In genomic region chr14:121279106-121279505, GRCm38 (mm10) we compare ENCODE assay signal across 8 mouse cellular contexts.
DNase-seq lines count a peak whose midpoint lies in the region; ATAC-seq and TF ChIP-seq lines count a peak whose summit lies in the region.

No protein-coding gene starts in this region.

- no peaks in the 10 kb centered on the region for H3K4me1 ChIP-seq in ES-Bruce4 (ENCODE audit: control insufficient read depth, insufficient read depth, low read length)
- H3K4me1 ChIP-seq in forebrain, embryonic 12.5 days: no peaks in the 10 kb centered on the region
- no peaks in the 10 kb centered on the region for H3K4me1 ChIP-seq in liver, embryonic 16.5 days (ENCODE audit: control insufficient read depth, low read depth, low read length)
- no peaks in the 10 kb centered on the region for H3K4me1 ChIP-seq in neural tube, embryonic 13.5 days (replicated peaks)
- no peaks in the 10 kb centered on the region for H3K4me1 ChIP-seq in testis, adult 2 months (ENCODE audit: control insufficient read depth, insufficient read depth, low read length)

- ATAC-seq in forebrain, embryonic 12.5 days (ENCODE audit: low FRiP score): peak; percentile 63
- peak; percentile 50 for ATAC-seq in liver, embryonic 16.5 days (ENCODE audit: low read depth)
- peak; percentile 66 for ATAC-seq in neural tube, embryonic 13.5 days (ENCODE audit: low read depth)

- DNase-seq in c-Kit-positive CD71-positive TER-119-positive erythroid progenitor cells, embryonic 14.5 days (ENCODE audit: low spot score): peak; percentile 71
- peak; percentile 86 to 94 for DNase-seq in heart, postnatal 10 days
- DNase-seq in kidney, postnatal 36 days: peak; percentile 79 to 92

- no peak overlapping the region for H3K27ac ChIP-seq in ES-Bruce4 (ENCODE audit: insufficient read depth, low read length)
- no peak overlapping the region for H3K27ac ChIP-seq in forebrain, embryonic 12.5 days
- no peak overlapping the region for H3K27ac ChIP-seq in liver, embryonic 16.5 days (ENCODE audit: low read length)
- no peak overlapping the region for H3K27ac ChIP-seq in neural tube, embryonic 13.5 days (replicated peaks)
- H3K27ac ChIP-seq in testis, adult 2 months (ENCODE audit: control insufficient read depth, insufficient read depth, low read depth, low read length): no peak overlapping the region

- no peaks in the 10 kb centered on the region for H3K36me3 ChIP-seq in ES-Bruce4 (ENCODE audit: control insufficient read depth, insufficient read depth, low read length, poor library complexity, severe bottlenecking)
- H3K36me3 ChIP-seq in forebrain, embryonic 12.5 days (replicated peaks): peaks cover 67% of the 10 kb centered on the region
- peaks cover 10% of the 10 kb centered on the region for H3K36me3 ChIP-seq in liver, embryonic 16.5 days (ENCODE audit: control insufficient read depth, insufficient read depth)
- H3K36me3 ChIP-seq in neural tube, embryonic 13.5 days: peaks cover 74% of the 10 kb centered on the region
- no peaks in the 10 kb centered on the region for H3K36me3 ChIP-seq in testis, adult 2 months (ENCODE audit: control insufficient read depth, insufficient read depth, low read length)

- no peak overlapping the region for H3K4me3 ChIP-seq in ES-Bruce4 (ENCODE audit: low read depth, low read length)
- H3K4me3 ChIP-seq in forebrain, embryonic 12.5 days (replicated peaks): no peak overlapping the region
- H3K4me3 ChIP-seq in liver, embryonic 16.5 days (ENCODE audit: low read depth, low read length): no peak overlapping the region
- H3K4me3 ChIP-seq in neural tube, embryonic 13.5 days: no peak overlapping the region
- no peak overlapping the region for H3K4me3 ChIP-seq in testis, adult 2 months (ENCODE audit: control insufficient read depth, low read depth, low read length)

- intact Hi-C loops in heart, postnatal 10 days (cut with DNase I): loop anchor here (1.0 to 5.0 kb wide), 3 partner anchors 12 to 298 kb away; no protein-coding TSS in a partner anchor

- H3K9me3 ChIP-seq in ES-Bruce4 (replicated peaks; ENCODE audit: control insufficient read depth, insufficient read depth, low read length, poor library complexity, severe bottlenecking): no peaks in the 10 kb centered on the region
- H3K9me3 ChIP-seq in forebrain, embryonic 12.5 days: no peaks in the 10 kb centered on the region
- no peaks in the 10 kb centered on the region for H3K9me3 ChIP-seq in liver, embryonic 16.5 days (replicated peaks; ENCODE audit: control insufficient read depth, low read length)
- no peaks in the 10 kb centered on the region for H3K9me3 ChIP-seq in neural tube, embryonic 13.5 days

- no peak for TF ChIP-seq EP300 in ES-Bruce4 (IDR thresholded peaks at IDR 0.05; ENCODE audit: insufficient read depth, low read depth, low read length)

- H3K27me3 ChIP-seq in ES-Bruce4 (ENCODE audit: control insufficient read depth, insufficient read depth, low read length, poor library complexity, severe bottlenecking): no peaks in the 10 kb centered on the region
- no peaks in the 10 kb centered on the region for H3K27me3 ChIP-seq in forebrain, embryonic 12.5 days
- no peaks in the 10 kb centered on the region for H3K27me3 ChIP-seq in liver, embryonic 16.5 days (ENCODE audit: control insufficient read depth, insufficient read depth, low read depth, low read length)
- no peaks in the 10 kb centered on the region for H3K27me3 ChIP-seq in neural tube, embryonic 13.5 days
- H3K27me3 ChIP-seq in testis, adult 2 months (ENCODE audit: control insufficient read depth, insufficient read depth, low read length): no peaks in the 10 kb centered on the region

- no peak overlapping the region for H3K9ac ChIP-seq in ES-Bruce4 (ENCODE audit: low read depth, poor library complexity, severe bottlenecking)
- no peak overlapping the region for H3K9ac ChIP-seq in forebrain, embryonic 12.5 days
- no peak overlapping the region for H3K9ac ChIP-seq in liver, embryonic 16.5 days (ENCODE audit: low read depth, low read length)
- H3K9ac ChIP-seq in neural tube, embryonic 13.5 days: no peak overlapping the region

- 31% methylated on average over 6 of the region's 6 CpGs for WGBS in forebrain, embryonic 12.5 days
- 23% methylated on average over 6 of the region's 6 CpGs for WGBS in liver, embryonic 16.5 days (ENCODE audit: insufficient replicate concordance)
- 37% methylated on average over 6 of the region's 6 CpGs for WGBS in neural tube, embryonic 13.5 days

- TF ChIP-seq POLR2A in ES-Bruce4 (IDR thresholded peaks at IDR 0.05; ENCODE audit: insufficient read depth, low read length): no peak
- TF ChIP-seq POLR2A in testis, adult 2 months (IDR thresholded peaks at IDR 0.05; ENCODE audit: control insufficient read depth, low read depth, low read length): no peak

- peak; percentile 96 for TF ChIP-seq CTCF in ES-Bruce4 (IDR thresholded peaks at IDR 0.05; ENCODE audit: low read depth, low read length)
- peak; percentile 86; the same call in 1 of the 2 replicates for TF ChIP-seq CTCF in testis, adult 2 months (IDR thresholded peaks at IDR 0.05; ENCODE audit: control insufficient read depth, insufficient read depth, insufficient replicate concordance, low read depth, low read length)

- H3K4me2 ChIP-seq in forebrain, embryonic 12.5 days: no peak overlapping the region
- H3K4me2 ChIP-seq in liver, embryonic 16.5 days (ENCODE audit: low read depth, low read length): no peak overlapping the region
- no peak overlapping the region for H3K4me2 ChIP-seq in neural tube, embryonic 13.5 days
